Mouse (Mus musculus) heart, adult 11 months (tissue): Measurements from ENCODE around the gene P4htm.

Experiments
- DNase-seq: peaks from one replicate; pipeline ENCODE4 v3.0.0; 2022

The P4htm gene

DNA sequence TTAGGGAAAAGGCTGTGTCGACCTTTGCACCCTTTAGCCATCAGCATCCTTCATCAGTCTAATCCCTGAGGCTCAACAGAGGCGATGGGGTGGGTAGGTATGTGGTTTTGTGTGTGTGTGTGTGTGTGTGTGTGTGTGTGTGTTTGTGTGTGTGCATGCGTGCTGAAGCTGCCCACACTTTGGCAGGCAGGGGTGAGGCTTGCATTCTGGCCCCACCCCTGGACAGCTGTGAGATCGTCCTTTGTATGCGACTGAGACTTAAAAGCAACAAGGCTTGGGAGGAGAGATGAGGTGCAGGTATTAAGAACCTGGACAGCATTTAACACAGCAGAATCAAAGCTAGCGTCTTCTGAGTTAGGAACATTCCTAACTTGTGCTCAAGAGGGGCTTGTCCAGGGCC, 20.4 kb downstream of the P4htm start:
- DNase-seq = no peak

DNA sequence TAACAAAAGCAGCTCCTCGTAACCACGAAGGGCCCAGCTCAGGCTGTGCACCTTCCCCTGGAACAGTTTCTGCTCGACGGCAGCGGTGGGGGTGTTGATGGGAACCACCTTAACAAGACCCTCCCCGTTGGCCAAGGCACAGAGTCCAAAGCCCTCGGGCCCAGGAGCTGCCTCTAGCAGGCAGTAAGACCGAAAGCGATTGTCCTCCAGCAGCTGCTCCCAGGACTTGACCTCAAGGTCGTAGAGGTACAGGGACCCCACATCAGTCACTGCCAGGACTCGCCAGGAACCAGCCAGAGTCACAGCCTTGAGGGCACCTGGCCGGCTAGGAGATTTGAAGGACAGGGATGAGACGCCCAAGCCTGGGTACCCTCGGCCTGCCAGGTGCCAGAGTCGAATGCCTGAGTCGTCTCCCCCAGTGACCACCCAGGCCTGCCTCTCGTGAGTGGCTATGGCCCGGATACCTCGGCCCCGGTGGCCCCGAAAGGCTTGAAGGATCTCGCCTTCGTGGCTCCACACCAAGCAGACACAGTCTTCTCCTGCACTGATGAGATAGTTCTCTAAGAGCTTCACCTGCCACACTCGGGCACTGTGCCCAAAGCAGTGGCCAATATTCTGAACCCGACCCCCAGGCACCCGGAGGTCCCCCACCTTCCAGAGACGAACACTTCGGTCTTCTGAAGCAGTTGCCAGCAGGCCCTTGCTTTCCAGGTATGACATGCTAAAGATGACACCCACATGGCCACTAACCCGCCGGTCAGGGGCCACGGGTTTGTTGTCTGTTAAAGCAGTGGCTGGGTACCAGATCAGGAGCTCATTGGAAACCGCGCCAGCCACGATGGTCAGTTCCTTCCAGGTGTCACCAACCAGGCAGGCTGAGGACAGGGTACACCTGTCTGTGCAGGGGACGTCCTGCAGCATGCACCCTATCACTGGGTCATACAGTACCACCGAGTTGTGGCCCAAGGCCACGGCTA, 21.9 kb downstream of the P4htm start:
- peak; percentile 92 for DNase-seq

DNA sequence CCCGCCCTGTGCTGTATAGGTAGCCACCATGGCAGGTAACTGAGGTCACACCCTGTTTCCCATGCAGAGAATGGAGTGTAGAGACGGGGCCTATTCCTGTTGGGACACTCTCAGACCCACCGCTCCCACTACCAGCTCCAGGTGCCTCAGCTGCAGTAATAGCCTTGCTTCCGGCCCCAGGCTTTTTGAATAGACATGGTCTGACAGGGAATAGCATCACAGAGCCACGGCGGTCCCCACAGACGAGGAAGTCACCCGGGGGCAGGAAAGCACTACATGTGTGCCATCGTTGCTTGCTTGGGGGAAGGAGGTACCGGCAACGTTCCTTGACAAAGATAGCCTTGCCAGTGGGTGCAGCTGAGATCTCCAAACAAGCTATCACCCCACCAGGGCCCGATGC, 22.5 kb downstream of the P4htm start:
- peak; percentile 91 for DNase-seq

DNA sequence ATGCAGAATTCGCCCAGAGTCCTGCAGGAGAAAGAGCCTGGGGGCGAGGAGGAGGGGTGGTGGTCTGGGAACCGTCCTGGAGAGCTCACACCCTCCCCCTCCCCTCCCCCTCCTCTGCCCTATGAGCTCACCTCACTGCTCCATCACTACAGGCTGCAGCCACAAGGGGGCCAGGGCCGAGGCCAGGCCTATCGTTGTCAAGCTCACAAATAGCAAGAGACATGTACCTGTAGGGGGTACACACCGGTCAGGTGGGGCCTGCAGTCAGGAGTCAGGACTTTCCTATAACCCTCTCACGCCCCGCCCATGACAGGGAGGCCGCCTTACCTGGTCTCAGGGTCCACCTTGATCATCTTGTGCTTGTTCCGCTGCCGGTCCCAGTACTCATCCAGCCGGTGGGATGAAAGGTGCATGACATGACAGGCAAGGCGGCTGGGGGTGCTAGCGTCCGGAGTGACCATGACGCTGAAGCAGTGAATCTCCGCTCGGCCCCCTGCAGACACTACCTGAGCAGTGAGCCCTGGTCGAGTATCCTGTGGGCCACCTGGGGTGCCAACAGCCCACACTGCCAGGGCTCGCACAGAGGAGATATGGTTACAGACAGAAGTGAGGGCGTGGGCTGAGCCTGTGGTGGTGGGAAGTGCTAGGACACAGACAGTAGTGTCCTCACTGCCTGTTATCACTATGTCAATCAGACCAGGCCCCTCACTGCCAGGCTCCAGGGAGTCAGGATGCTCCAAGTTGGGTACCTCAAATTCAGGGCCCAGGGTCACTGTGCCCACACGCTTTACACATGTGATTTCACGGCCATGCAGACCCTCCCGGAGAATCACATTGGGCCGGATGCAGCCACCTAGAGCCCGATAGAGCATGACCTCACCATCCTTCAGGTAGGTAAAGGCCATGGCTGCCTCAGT, 23.4 kb downstream of the P4htm start:
- peak; percentile 94 for DNase-seq

DNA sequence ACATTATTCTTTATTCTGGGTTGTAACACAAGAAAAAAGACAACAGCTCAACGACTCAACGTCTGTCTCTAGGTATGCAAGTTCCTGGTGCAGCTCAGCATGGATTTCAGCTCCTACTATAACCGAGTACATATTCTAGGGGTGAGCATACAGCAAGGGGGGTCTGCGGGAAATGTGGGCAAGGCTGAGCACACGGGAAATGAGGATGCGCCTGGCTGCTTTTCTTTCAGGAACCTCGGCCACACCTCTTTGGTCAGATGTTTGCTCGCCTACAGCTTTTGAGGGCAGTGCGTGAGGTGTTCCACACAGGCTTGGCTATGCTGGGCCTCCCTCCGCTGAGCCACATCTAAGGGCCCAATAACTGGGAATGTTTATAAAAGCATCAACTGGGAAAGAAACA, 25.1 kb downstream of the P4htm start:
- DNase-seq = peak; percentile 83

DNA sequence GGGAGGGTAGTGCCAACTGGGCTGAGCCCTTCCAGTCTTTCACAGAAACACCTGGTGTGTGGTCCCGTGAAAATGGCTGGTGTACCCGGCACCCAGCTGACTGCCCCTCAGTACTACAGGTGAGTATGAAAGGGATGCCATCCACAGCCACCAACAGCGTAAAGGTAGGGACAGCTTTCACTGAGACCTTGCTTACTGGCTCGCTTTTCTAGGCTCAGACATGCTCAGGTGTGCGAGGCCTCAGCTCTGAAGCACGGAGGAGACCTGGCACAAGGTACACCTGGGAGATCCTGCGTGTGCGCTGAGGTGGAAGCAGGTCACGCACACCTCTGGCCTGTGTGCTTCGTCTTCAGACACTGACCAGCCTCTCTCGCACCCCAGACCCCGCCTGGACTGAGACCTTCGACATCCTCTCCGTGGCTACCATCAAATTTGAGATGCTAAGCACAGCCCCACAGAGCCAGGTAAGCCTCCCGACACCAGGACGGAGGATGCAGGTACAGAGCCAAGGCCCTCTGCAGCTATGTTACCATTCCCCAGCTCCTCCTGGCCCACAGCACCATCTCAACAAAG, 26.0 kb downstream of the P4htm start:
- peak; percentile 90 for DNase-seq

DNA sequence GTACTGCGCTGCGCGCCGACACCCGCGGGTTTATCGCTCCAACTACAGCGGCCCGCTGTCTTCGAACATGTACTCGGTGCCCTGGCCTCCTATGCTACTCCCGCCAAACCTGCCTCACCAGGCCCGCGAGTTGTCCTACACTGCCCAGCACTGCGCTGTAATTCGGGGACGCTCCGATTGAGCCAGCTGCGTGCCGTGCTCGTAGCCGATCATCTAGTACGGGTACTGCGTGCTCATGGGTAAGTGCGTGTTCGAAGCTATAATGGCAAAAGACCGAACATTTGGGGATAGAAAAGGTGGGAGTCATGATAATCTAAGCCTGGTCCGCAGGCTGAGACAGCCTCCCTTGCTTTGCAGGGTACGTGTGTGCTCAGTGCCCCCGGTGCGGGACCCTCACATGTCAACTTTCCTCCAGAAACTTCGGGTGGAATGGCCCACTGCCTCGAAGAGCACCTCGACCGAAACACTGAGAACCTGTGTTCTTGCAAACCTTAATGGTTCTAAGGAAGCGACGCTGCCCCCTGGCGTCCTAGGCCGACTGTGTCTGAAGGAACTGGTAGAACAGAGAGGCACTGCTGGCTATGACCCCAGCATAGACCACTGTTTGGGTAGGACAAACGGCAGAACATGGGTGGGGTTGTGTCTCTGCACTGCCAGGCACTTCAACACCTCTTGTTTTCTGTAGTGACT, 27.1 kb downstream of the P4htm start:
- DNase-seq = peak; percentile 97

DNA sequence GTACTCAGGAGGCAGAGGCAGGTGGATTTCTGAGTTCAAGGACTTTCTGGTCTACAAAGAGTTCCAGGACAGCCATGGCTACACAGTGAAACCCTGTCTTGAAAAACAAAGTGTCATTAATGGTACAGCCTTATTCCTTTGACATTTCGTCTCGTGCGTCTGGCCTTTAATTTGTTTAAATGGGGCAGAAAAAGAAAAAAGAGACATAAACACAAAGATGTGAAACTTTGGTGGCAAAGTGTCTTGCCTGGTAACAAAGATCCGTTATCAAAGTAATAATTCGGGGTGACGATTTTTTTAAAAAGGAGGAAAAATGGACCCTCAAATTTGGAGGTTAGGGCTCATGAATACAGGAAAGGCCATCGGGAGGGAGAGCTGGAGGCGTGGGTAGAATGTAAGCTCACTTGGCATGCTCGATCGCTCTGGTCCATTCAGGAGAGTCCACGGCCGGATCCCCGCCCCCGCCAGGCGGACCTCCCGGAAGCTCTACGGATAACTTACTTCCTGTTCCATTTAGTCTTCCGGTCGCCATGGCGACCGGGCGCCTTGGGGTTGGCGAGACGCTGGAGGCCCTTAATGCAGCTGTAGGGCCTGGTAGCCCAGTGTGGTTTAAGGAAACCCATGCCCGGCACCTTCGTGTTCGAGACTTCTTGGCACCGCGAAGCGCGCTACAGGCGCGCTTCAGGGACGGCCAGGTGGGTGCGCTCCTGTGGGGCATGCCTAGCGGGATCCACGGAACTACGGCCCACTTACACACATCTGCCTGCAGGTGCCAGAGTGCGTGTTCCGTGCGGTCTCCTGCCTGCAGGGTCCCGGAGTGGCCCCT, 27.9 kb downstream of the P4htm start, which contains the start of gene Dalrd3:
TSS of gene Dalrd3 (plus strand) at position 506 of the 826 bp plus-strand sequence.
- peak; percentile 99 for DNase-seq

DNA sequence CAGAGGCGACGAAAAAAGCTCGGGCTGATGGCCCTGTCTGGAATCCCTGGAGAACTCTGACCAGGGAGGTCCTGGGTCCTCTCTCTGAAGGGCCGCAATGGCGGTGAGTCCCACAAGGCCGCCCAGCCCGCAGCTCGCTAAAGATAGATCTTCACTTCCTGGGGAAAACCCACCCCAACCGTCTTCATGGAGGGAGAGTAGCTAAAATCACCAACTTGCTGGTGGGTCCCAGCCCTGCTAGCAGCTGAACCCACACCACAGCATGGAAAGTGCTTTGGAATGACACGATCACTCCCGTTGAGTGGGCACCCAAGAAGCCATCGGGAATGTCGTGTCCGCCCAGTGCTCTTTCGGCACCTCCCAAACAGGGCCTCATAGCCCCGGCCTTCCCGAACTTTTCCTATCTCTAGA, 29.0 kb downstream of the P4htm start:
- peak; percentile 94 for DNase-seq

DNA sequence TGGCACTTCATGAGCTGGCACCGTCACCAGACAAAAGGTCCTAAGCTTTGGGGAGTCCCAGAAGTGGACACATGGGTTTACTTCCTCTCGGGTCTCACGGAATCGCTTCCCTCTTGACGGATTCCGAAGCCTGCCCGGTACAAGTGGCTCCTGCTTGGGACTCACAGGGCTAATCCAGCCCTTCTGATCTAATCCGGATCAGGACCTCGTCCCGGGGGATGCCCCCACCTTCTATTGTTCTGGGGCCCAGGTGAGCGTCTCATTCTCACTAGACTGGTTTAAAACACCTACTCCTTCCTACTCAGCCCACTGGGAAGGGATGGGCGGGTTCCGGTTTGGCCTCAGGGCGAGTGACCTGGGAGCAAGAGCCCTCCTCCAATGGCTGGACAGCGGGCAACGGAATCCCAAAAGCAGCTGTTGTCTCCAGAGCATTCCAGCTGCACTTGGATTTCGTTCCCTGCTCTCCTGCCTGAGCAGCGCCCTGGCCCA, 29.5 kb downstream of the P4htm start:
- peak; percentile 98 for DNase-seq

DNA sequence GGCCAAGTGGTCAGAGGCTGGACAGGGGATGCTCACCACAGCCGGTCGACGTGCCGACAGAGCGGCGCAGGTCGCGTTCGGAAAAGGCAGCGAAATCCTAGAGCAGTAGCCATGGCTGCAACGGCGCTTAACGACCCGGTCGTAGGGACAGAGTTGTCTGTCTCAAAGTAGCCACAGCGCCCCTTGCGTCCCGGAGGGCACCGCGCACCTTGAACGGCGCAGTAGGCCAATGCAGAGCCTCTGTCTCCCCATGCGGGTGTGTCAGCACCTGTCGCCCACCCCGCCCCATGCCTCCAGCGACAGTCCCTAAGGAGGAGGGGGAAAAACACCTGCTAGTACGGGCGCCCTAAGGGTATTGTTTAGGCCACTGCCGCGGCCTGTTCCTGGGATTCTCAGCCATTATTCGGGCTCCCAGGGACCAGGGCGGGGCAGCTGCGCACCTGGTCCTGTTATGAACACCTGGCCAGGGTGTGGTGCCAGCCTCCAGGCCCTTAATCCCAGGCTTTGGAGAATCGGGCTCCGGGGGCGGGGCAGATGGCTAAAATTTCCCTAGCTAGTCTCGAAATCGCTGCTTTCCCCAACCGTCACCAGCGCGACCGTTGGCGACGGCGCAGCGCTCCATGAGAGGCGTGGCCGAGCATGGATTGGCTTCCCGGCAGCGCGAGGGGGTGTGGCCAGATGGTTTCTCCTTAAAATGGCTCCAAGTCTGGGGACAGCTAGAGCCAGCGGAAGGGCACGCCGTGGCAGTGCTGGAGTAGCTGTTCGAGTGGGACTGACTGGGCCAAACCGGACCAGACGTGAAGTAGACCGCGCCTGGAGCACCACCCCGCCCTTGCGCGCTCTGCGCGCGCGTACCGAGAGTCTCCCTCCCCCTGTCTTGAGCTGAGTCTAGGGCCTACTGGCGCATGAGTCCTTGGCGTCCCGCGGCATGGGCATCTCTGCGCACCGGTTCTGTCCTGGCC, 30.4 kb downstream of the P4htm start, which contains the start of gene Ndufaf3:
TSS of gene Ndufaf3 (minus strand) at position 620 of the 962 bp plus-strand sequence.
- DNase-seq = peak; percentile 100

DNA sequence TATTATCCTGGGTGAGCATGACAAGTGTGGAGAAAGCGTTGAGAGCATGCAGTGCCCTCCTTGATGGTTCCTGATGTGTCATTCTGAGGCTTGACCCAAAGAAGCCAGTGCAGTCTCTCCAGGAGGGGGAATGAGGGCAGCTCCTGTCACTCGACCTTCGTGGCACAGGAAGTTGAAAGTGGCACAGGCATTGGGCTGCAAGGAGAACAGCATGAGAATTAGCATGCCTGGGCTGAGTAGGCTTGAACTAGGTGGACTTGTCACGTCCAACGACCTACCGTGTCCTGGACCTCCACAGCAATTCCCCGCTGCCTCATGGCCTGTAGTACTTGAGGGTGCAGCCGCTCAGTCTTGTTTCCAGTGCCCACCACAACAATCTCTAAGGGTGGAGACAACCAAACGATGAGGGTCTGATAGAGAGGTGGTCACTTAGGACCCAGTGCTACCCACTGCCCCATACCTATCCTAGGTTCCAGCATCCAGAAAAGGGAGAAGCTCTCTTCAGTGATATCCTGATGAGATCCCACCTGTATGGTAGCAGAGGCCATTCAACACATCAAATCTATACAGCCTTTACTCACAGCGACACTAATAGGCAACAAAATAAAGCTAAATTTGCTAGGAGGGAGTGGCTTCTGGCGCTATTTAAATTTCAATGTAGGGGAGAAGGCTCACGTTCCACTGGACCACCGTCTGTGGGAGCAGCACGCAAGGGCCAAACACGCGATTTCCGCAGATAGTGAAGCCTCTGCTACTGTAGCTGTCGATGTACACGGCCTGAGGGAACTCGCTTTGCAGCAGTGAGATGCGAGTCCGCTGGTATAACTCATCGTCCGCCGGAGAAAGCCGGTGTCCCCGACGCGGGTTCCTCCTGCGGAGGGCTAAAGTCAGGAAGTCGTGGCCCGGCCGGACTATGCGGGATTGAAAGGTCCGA, 31.3 kb downstream of the P4htm start:
- peak; percentile 94 for DNase-seq

DNA sequence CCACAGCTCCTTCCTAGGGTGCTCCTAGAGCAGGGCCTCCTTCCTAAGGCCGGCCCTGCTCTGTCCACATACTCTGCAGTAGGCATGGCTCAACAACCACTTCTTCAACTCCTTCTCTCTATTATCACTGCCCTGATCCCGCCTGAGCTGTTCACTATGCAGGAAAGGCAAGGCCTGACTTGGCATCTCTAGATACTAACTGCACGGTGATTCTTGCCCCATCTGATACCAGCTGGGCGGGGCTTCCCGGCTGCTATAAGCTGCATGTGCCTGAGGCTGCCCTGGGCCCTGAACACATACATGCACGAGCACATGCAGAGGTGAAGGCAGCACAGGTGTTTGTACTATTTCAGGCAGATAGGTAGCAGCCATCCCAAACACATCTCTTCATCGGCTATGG, 33.3 kb downstream of the P4htm start:
- DNase-seq = peak; percentile 90

DNA sequence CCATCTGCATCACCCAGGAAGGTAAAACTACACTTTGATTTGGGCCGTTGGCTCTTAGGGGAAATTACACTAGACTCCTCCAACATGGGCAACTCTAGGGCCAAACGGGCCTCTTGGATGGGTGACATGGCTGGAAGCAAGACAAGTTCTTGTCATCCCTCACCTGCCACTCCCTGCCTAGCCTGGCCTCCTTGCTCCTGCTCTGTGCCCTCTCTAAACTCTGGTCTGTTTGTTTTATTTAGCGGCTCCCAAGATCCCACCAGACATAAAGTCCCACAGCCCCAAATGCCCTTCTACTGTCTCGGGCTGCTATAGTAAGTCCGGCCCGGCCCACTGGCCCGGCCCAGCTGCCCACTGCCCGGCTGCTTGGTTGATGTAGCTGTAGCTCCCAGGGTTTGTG, 33.8 kb downstream of the P4htm start:
- peak; percentile 90 for DNase-seq

DNA sequence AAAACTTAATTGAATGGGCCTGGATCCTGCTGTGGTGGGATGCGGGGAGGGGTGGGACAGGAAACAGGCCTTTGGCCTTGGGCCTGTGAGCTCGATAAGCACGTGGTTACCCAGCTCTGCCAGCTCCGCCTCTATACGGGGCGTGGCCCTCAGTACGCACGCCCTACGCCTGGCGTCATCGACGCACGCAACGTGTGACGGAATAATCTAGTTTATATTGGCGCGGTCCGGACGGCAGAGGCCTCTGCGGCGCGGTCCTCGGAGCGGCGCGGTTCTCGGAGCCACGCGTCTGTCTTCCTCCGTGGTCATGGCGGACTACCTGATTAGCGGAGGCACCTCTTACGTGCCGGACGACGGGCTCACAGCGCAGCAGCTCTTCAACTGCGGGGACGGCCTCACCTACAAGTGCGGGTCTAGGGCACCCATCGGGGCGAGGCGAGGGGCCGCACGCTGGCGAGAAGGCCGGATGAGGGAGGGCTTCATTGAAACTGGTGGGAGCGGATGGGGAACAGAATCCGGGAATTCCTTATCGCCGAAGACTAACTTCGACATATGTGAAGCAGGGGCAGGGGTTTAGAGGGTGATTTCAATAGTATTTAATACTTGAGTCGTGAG, 37.1 kb downstream of the P4htm start, which contains the start of gene Impdh2:
TSS of gene Impdh2 (plus strand) at position 60 of the 615 bp plus-strand sequence.
- DNase-seq = peak; percentile 100

DNA sequence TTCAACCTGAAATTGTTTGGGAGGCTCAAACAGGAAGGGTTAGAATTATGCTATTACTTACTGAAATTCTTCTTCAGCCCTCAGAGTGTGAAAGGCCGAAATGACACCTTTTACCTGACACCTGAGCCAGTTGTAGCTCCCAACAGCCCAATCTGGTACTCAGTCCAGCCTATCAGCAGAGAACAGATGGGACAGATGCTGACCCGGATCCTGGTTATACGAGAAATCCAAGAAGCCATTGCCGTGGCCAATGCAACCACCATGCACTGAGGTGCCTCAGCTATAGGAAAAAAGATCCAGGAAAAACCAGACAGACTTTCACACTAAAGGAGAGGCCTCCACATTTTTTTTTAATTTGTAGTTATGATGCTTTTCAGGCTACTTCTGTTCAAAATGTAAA, 38.3 kb downstream of the P4htm start:
- peak; percentile 92 for DNase-seq

DNA sequence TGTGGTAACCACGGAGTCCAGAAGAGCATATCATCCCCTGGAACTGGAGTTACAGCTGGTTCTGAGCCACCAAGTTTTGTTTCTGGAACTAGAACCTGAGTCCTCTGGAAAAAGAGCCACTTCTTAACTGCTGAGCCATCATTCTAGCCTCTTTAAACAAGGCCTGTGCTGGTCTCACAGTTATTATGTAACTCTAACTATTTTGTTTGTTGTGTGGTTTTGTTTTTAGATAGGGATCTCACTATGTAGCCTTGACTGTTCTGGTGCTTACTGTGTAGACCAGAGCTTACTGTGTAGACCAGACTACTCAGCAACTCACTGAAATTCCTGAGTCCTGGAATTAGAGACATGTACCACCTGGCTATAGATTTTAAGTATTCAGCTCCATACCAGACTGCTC, 50.6 kb downstream of the P4htm start:
- DNase-seq = no peak

DNA sequence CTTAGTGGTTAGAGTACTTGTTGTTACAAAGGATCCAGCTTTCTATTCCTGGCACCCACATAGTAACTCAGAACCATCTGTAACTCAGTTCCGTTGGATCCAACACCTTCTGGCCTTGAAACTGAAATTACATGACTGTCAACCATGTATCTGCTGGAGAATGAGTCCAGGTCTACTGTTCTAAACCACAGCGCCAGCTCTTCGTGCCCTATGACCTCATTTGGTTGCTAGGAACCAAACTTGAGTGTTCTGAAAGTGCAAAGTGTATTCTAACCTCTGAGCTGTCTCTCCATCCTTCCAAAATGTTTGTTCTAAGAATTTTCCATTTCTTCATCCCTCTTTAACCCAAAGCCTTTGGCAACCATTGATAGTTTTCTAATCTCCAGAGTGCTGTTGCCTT, 51.5 kb downstream of the P4htm start:
- DNase-seq = peak; percentile 59
